Mouse (Mus musculus) heart, adult 2 months (tissue): ENCODE data around the gene Jagn1.

Source experiments
- CTCF ChIP-seq: fragments of 200-600 bp; IDR thresholded peaks from 2 replicates; pipeline ENCODE4 v1.8.1; 2022; ENCODE audit warnings: antibody characterized with exemption, mild to moderate bottlenecking, moderate library complexity
- POLR2A ChIP-seq: fragments of 200-500 bp; IDR thresholded peaks from 2 replicates; pipeline ENCODE4 v1.6.1; 2011; ENCODE audit warnings: mild to moderate bottlenecking, low read depth, low read length, control low read depth; ENCODE audit not compliant: insufficient read depth

DNA sequence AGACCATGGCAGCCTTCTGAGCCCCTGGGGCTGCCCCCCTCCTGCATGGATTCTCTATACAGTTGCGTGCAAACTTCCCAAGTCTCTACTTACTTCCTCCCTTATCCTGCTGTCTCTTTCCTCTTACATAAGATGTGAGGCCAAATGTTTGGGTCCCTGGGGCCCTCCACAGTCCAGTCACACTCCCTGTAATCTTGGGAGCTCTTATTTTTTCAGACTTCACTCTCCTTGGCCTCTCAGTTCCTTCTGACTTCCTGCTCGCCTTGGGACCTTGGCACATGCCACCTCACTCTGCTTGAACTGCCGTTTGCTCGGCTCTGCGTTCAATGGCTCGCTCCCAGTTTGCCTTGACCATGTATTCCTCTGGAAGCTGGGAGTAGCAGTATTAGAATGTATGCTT lies 48.4 kb upstream of the Jagn1 start:
- TF ChIP-seq CTCF, result no peak
- no peak for TF ChIP-seq POLR2A
